Mouse (Mus musculus): ENCODE measurements around the gene Gm10282.

Gene Gm10282

GRCm38 (mm10) chr8:72324036-72324706, 19.1 kb upstream of the Gm10282 start:
- no peak for DNase-seq (ENCODE audit: low spot score)

DNA sequence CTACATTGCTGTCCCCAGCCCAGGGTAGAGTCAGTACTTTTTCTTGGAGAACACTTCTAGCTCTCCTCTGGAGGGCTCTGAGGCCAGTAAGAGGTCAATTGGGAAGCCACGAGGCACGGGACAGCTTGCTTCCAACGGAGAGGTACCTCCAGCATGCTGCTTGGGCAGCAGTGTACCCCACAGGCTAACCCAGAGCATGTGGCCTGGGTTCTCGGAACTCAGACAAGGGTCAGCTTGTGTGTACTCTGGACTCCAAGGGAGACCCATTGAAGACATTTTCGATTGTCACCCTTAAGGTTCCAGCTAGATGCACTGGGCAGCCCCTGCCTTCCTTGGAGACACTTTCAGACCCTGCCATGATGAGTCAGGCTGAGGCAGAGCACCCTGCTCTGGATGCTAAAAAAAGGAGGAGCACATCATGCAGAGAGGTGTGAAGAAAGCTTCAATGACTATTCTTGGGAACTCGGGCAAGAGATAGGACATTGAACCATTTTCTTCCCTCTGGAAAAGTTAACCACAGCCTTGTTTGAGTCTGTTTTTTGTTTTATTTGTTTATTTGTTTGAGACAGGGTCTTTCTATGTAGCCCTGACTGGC, 18.2 kb upstream of the Gm10282 start:
- no peak for DNase-seq (ENCODE audit: low spot score)

DNA sequence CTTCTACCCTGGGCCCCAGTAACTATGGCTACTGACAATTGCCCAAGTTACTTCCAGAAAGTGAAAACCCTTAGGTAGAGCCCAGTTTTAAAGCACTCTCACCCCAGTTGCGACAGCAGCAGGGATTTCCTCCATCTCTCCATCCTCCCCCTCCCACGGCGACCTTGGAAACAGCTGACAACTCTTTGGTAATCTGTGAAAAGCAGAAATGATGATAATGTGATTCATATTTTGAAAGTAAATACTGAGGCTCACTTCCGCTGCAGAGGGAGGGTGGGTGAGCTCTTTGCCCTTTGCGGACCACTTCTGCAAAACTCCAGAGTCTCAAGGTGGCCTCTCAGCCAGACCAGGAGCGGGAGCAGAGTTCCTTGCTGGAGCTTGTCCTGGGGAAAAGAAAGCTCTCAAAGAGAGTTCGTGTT, 17.4 kb upstream of the Gm10282 start:
- DNase-seq (ENCODE audit: low spot score): peak; percentile 62

GRCm38 (mm10) chr8:72321635-72322441, 16.8 kb upstream of the Gm10282 start:
- no peak for DNase-seq (ENCODE audit: low spot score)

GRCm38 (mm10) chr8:72320803-72321583, 15.9 kb upstream of the Gm10282 start:
- peak; percentile 37 for DNase-seq (ENCODE audit: low spot score)

DNA sequence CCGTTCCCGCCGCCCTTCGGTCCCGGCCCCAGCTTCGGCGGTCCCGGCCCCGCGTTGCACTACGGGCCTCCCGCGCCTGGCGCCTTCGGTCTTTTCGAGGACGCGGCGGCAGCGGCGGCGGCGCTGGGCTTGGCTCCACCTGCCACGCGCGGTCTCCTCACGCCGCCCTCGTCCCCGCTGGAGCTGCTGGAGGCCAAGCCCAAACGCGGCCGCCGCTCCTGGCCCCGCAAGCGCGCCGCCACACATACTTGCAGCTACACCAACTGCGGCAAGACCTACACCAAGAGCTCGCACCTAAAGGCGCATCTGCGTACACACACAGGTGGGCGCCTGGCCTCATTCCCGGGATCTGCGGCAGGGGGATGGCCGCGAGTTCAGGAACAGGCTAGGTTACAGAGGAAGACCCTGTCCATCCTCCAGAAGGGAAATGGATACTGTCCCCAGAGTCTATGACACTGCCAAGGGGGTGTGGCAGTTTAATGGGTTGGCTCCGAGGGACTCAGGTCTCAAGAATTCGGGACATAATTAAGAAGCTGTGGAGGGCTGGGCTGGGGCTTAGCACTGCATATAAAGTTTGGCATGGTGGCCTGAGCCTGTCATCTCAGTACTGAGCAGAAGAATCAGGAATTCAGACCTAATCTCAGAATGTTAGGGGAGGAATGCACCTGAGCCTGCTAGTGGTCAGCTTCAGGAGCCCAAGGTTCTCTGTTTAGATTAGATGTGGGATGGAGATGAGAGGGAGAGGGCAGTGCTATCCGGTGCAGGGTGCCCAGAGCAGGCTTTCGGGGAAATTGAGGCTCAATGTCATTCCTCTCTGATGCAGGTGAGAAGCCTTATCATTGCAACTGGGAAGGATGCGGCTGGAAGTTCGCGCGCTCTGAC, 15.1 kb upstream of the Gm10282 start:
- DNase-seq (ENCODE audit: low spot score): no peak

- no peak for DNase-seq (ENCODE audit: low spot score)
These were observed 14.3 kb upstream of the Gm10282 start for GRCm38 (mm10) chr8:72319397-72319796.

GRCm38 (mm10) chr8:72318801-72319322, 13.8 kb upstream of the Gm10282 start, which contains the start of gene Klf2:
Gene Klf2, plus strand, starts transcription at chr8:72319033.
- peak; percentile 96 for DNase-seq (ENCODE audit: low spot score)

- DNase-seq (ENCODE audit: low spot score): no peak
These were observed 12.8 kb upstream of the Gm10282 start for GRCm38 (mm10) chr8:72317741-72318301.

DNA sequence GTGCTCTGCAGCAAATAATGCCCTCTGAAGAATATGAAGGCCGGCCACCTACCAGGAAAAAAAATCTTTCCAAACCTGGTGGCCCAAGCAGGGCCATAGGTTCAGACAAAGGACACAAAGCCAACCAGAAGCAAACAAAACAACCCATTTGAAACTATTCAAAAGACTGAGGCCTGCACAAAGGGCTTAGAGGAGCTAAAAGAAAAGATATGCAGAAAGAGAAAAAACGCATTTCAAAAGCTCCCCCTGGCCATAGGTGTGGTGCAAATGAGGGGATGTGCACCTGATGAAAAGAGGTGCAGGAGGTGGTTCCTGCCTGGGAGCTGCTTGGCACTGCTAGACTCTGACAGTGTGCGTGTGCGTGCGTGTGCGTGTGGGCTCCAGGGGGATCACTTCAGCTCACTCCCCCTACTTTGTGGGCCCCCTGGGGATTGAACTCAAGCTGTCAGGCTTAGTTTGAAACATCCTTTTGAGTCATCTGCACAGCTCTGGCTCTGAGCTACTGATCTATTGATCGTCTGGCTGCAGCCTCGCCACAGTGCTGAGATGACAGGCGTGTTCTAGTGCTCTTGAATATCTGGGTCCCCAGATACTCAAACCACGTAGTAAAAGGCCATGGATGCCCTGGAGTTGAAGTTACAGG, 11.1 kb upstream of the Gm10282 start:
- DNase-seq (ENCODE audit: low spot score): no peak

GRCm38 (mm10) chr8:72312926-72313518, 8.0 kb upstream of the Gm10282 start:
- no peak for DNase-seq (ENCODE audit: low spot score)

DNA sequence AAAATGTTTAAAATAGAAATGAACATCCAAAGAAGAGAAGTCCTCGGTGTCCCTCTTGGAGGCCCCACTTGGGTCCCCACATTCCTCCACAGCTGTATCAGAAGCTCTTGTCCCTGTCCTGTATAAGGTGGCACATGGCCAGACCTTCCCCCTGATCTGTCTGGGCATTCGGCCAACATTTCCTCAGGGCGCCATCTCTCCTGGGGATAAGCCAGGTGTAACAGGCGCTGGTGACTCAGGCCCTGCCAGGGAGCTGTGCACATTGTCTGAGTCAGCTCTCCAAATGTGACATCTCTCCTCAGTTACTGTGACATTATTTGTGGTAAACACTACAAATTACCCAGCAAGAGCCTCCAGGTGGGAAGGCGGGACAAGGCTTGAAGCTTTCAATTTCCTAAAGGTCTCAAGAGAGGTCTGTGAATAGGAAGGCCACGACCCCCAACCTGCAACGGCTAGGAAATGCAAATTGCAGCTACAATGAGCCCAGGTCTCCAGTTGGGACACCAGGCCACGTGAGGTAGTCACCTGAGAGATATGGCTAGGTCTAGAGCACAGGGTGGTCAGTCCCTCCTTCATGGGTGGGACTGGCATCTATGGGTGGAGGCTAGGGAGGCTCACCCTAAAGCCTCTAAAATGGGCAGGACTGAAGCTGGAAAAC, 5.9 kb upstream of the Gm10282 start:
- peak; percentile 66 for DNase-seq (ENCODE audit: low spot score)

- DNase-seq (ENCODE audit: low spot score): no peak
These were observed 3.2 kb upstream of the Gm10282 start for GRCm38 (mm10) chr8:72308276-72308675.

DNA sequence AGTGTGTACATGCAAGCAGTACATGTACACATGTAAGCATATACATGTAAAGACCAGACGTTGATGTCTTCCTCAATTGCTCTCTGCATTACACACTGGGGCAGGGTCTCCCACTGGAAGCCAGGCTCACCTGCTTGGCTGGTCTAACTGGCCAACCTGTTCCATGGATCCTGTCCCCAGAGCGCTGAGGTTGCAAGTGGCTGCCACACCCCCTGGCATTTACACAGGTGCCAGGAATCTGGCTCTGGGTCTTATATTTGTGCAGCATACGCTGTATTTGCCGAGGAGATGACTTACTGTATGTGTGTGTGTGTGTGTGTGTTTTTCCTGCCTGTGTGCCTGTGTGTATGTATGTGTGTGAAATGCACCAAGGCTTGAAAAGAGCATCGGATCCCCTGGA, 1.9 kb upstream of the Gm10282 start:
- DNase-seq (ENCODE audit: low spot score): no peak

- DNase-seq (ENCODE audit: low spot score): peak; percentile 81
These were observed 1.4 kb downstream of the Gm10282 start for GRCm38 (mm10) chr8:72303633-72304032.

GRCm38 (mm10) chr8:72302986-72303612, 2.0 kb downstream of the Gm10282 start:
- DNase-seq (ENCODE audit: low spot score): no peak

DNA sequence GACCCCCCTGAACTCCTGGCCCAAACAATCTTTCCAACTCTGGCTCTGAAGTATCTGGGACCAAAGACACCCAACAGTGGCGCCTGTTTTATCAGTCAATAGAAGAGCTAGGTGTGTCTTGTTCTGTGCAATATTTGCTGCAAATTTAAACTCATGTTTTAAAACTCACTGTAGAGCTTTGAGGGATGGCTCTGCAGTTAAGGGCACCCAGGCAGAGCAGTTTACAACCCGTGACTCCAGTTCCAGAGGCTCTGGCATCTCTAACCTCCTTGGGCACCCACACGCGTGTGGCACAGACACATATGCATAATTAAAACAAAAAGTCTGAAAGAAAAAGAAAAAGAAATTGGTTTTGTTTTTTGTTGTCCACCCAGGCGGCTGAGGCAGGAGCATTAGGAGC, 3.6 kb downstream of the Gm10282 start:
- DNase-seq (ENCODE audit: low spot score): no peak

GRCm38 (mm10) chr8:72300654-72301400, 4.2 kb downstream of the Gm10282 start:
- DNase-seq (ENCODE audit: low spot score): no peak
